17 mouse cellular contexts compared by ENCODE assay signal in the genomic region with DNA sequence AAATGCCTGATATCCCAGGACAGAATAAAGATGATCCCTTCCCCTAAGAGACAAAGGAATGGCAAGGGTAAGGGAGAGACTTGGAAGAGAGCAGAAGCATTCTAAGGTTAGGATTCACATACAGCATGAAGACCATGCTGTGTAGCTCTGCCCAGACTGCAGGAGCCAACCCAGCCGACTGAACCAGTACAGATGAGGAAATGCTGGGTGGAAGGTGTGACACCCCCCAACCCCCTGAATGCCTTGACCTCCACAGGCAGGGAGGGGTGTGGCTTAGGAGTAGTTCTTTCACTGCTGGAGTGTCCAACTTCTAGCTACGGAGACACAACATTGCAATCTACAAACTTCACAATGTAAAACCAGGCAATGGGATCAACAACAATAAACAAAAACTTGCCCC. TPM values are rescaled to one million over a fixed set of nuclear protein-coding genes. Genes with fewer than 3 reads are reported as not detected.
A peak's percentile ranks its signal among the peaks of the same experiment; 100 is the strongest.
DNase-seq lines count a peak whose midpoint lies in the region; ATAC-seq and TF ChIP-seq lines count a peak whose summit lies in the region.
"Had no signal": no experiment of that assay in that cellular context is flagged by ENCODE, and none has a peak within 500 bp of the region (broad histone marks: within the 10 kb centered on the region; RNA-seq: fewer than 3 reads in every experiment).

No protein-coding gene starts in this region.

- 67% methylated on average over 2 of the region's 2 CpGs for whole genome bisulfite sequencing in forebrain, embryonic 11.5 days
- 69% methylated on average over 2 of the region's 2 CpGs for WGBS in forebrain, embryonic 10.5 days
- WGBS in kidney, adult 2 months, result 61% methylated on average over 2 of the region's 2 CpGs
- WGBS in neural tube, embryonic 12.5 days, result 77% methylated on average over 2 of the region's 2 CpGs
- WGBS in neural tube, embryonic 15.5 days, result 83% methylated on average over 2 of the region's 2 CpGs
- WGBS in stomach, postnatal 0 days, result 48% methylated on average over 2 of the region's 2 CpGs

- H3K9ac ChIP-seq in forebrain, embryonic 11.5 days (ENCODE audit: low read length), result no peak overlapping the region
- no peak overlapping the region for H3K9ac ChIP-seq in neural tube, embryonic 12.5 days
- no peak overlapping the region for H3K9ac ChIP-seq in neural tube, embryonic 15.5 days (replicated peaks)
- no peak overlapping the region for H3K9ac ChIP-seq in stomach, postnatal 0 days (ENCODE audit: low read length)

- H3K27ac ChIP-seq in forebrain, embryonic 11.5 days (ENCODE audit: low read depth, low read length), result no peak overlapping the region
- no peak overlapping the region for H3K27ac ChIP-seq in forebrain, embryonic 10.5 days
- H3K27ac ChIP-seq in kidney, adult 2 months (ENCODE audit: insufficient read depth, low read depth, low read length), result peak overlapping the region; percentile 98; the same call in 1 of the 2 replicates
- no peak overlapping the region for H3K27ac ChIP-seq in neural tube, embryonic 12.5 days
- H3K27ac ChIP-seq in neural tube, embryonic 15.5 days (replicated peaks), result no peak overlapping the region
- no peak overlapping the region for H3K27ac ChIP-seq in stomach, postnatal 0 days (replicated peaks)
- H3K27ac ChIP-seq: embryonic facial prominence, embryonic 13.5 days had no signal

- no peak for TF ChIP-seq EP300 in stomach, postnatal 0 days (optimal IDR thresholded peaks at IDR 0.05)

- peak; percentile 46 for DNase-seq in forebrain, embryonic 11.5 days (ENCODE audit: low spot score)
- DNase-seq in forebrain, embryonic 10.5 days (ENCODE audit: extremely low spot score, low spot score), result no peak
- DNase-seq in kidney, adult 2 months, result no peak
- DNase-seq in kidney, adult 11 months, result no peak
- peak; percentile 10 for DNase-seq in stomach, postnatal 0 days (ENCODE audit: low spot score)
- DNase-seq in spleen, adult 12 weeks (ENCODE audit: low spot score), result no peak
- DNase-seq: cerebellum, postnatal 10 days; forebrain, postnatal 0 days; gastrocnemius, postnatal 10 days; heart, postnatal 10 days; kidney, adult 18-20 months; right cerebral cortex, postnatal 25 days; thymus, postnatal 36 days had no signal

- no peak for TF ChIP-seq CTCF in kidney, adult 2 months (conservative IDR thresholded peaks at IDR 0.05; ENCODE audit: insufficient read depth, insufficient read length, low read depth, low read length)
- no peak for TF ChIP-seq CTCF in stomach, postnatal 0 days (IDR thresholded peaks at IDR 0.05; ENCODE audit: low read depth)

- peaks cover 6% of the 10 kb centered on the region for H3K27me3 ChIP-seq in forebrain, embryonic 11.5 days (ENCODE audit: control insufficient read depth, insufficient read depth, low read length)
- peaks cover 59% of the 10 kb centered on the region for H3K27me3 ChIP-seq in forebrain, embryonic 10.5 days (ENCODE audit: poor library complexity, severe bottlenecking)
- H3K27me3 ChIP-seq in kidney, adult 2 months (replicated peaks; ENCODE audit: control insufficient read depth, insufficient read depth, low read length), result no peaks in the 10 kb centered on the region
- peaks cover 14% of the 10 kb centered on the region; the same call in 1 of the 2 replicates for H3K27me3 ChIP-seq in neural tube, embryonic 12.5 days (replicated peaks)
- 0 out of 2 replicates have a peak, but pooled peaks cover 4% of the 10 kb centered on the region for H3K27me3 ChIP-seq in neural tube, embryonic 15.5 days (replicated peaks)
- peaks cover 13% of the 10 kb centered on the region for H3K27me3 ChIP-seq in stomach, postnatal 0 days (ENCODE audit: control insufficient read depth, insufficient read depth, low read length)

- no peaks in the 10 kb centered on the region for H3K9me3 ChIP-seq in forebrain, embryonic 11.5 days (ENCODE audit: control insufficient read depth, low read length)
- H3K9me3 ChIP-seq in forebrain, embryonic 10.5 days, result no peaks in the 10 kb centered on the region
- H3K9me3 ChIP-seq in neural tube, embryonic 12.5 days, result no peaks in the 10 kb centered on the region
- no peaks in the 10 kb centered on the region for H3K9me3 ChIP-seq in neural tube, embryonic 15.5 days (replicated peaks)
- H3K9me3 ChIP-seq in stomach, postnatal 0 days (ENCODE audit: control insufficient read depth, low read length), result no peaks in the 10 kb centered on the region
- H3K9me3 ChIP-seq: embryonic facial prominence, embryonic 13.5 days had no signal

- H3K4me3 ChIP-seq in forebrain, embryonic 11.5 days (ENCODE audit: low read depth, low read length), result no peak overlapping the region
- H3K4me3 ChIP-seq in forebrain, embryonic 10.5 days, result no peak overlapping the region
- H3K4me3 ChIP-seq in kidney, adult 2 months (ENCODE audit: insufficient read depth, low read depth, low read length), result no peak overlapping the region
- no peak overlapping the region for H3K4me3 ChIP-seq in neural tube, embryonic 12.5 days
- no peak overlapping the region for H3K4me3 ChIP-seq in neural tube, embryonic 15.5 days (replicated peaks)
- no peak overlapping the region for H3K4me3 ChIP-seq in stomach, postnatal 0 days (ENCODE audit: low read depth, low read length)

- no peaks in the 10 kb centered on the region for H3K36me3 ChIP-seq in forebrain, embryonic 11.5 days (ENCODE audit: control insufficient read depth, insufficient read depth, low read length)
- H3K36me3 ChIP-seq in forebrain, embryonic 10.5 days (replicated peaks), result no peaks in the 10 kb centered on the region
- H3K36me3 ChIP-seq in kidney, adult 2 months (ENCODE audit: control insufficient read depth, insufficient read depth, low read length), result no peaks in the 10 kb centered on the region
- no peaks in the 10 kb centered on the region for H3K36me3 ChIP-seq in neural tube, embryonic 12.5 days
- H3K36me3 ChIP-seq in neural tube, embryonic 15.5 days, result no peaks in the 10 kb centered on the region
- no peaks in the 10 kb centered on the region for H3K36me3 ChIP-seq in stomach, postnatal 0 days (ENCODE audit: control insufficient read depth, insufficient read depth, low read length)
- H3K36me3 ChIP-seq: embryonic facial prominence, embryonic 13.5 days had no signal

- H3K4me2 ChIP-seq in forebrain, embryonic 11.5 days (ENCODE audit: low read depth, low read length, severe bottlenecking), result peak overlapping the region; percentile 65; the same call in 1 of the 2 replicates
- peak overlapping the region; percentile 63; the same call in 1 of the 2 replicates for H3K4me2 ChIP-seq in neural tube, embryonic 12.5 days (replicated peaks)
- no peak overlapping the region for H3K4me2 ChIP-seq in neural tube, embryonic 15.5 days
- H3K4me2 ChIP-seq in stomach, postnatal 0 days (replicated peaks; ENCODE audit: low read depth), result no peak overlapping the region

- H3K4me1 ChIP-seq in forebrain, embryonic 11.5 days (replicated peaks; ENCODE audit: control insufficient read depth, insufficient read depth, low read length), result peaks cover 11% of the 10 kb centered on the region
- peaks cover 48% of the 10 kb centered on the region for H3K4me1 ChIP-seq in forebrain, embryonic 10.5 days
- 0 out of 2 replicates have a peak, but pooled peaks cover 2% of the 10 kb centered on the region for H3K4me1 ChIP-seq in kidney, adult 2 months (ENCODE audit: control insufficient read depth, insufficient read depth, low read length)
- peaks cover 38% of the 10 kb centered on the region for H3K4me1 ChIP-seq in neural tube, embryonic 12.5 days
- peaks cover 43% of the 10 kb centered on the region for H3K4me1 ChIP-seq in neural tube, embryonic 15.5 days
- peaks cover 6% of the 10 kb centered on the region for H3K4me1 ChIP-seq in stomach, postnatal 0 days (replicated peaks; ENCODE audit: control insufficient read depth, insufficient read depth)

- no peak for TF ChIP-seq POLR2A in kidney, adult 2 months (IDR thresholded peaks at IDR 0.05; ENCODE audit: low read depth, low read length)

- no peak for ATAC-seq in forebrain, embryonic 11.5 days (replicated peaks; ENCODE audit: low FRiP score)
- no peak for ATAC-seq in neural tube, embryonic 12.5 days (ENCODE audit: low FRiP score, low read depth)
- no peak for ATAC-seq in neural tube, embryonic 15.5 days (ENCODE audit: low FRiP score)
- ATAC-seq in stomach, postnatal 0 days (ENCODE audit: low FRiP score, low TSS enrichment), result no peak
- ATAC-seq: activated CD4-positive, CD25-positive, alpha-beta regulatory T cell, adult 4 months; forebrain, postnatal 0 days had no signal

RNA-seq across cellular contexts. Expression of a gene that starts 1.7 kb away (rescaled TPM):
- 12.5 and 13.6 TPM in 2 replicates for polyA plus RNA-seq in forebrain, embryonic 11.5 days (2014; fragmentation: Nextera tagmentation; extraction: Ambion mirVana)
- polyA plus RNA-seq in forebrain, embryonic 10.5 days (2016; fragmentation: Nextera tagmentation; extraction: Ambion mirVana), result 8.3 and 9.1 TPM in 2 replicates
- polyA plus RNA-seq in kidney, adult 2 months (2012; rRNA removed), result 2.7 and 3.8 TPM in 2 replicates
- polyA plus RNA-seq in neural tube, embryonic 12.5 days (2016; fragmentation: Nextera tagmentation; extraction: Ambion mirVana), result 55.5 and 61.1 TPM in 2 replicates
- 105 and 117 TPM in 2 replicates for polyA plus RNA-seq in neural tube, embryonic 15.5 days (2015; fragmentation: Nextera tagmentation; extraction: Ambion mirVana)
- polyA plus RNA-seq in stomach, postnatal 0 days (2015; fragmentation: Nextera tagmentation; extraction: Ambion mirVana), result 3.3 and 4.1 TPM in 2 replicates

Comparison
In these comparisons a context has a peak if more than half of its experiments do, and no peak if none do; other contexts are left out.
1. DNase-seq: peak in forebrain, embryonic 11.5 days (single experiment) and stomach, postnatal 0 days (single experiment); none in forebrain, embryonic 10.5 days (single experiment), kidney, adult 2 months (single experiment), kidney, adult 11 months (single experiment) and spleen, adult 12 weeks (single experiment).
2. H3K4me2 ChIP-seq: peak in forebrain, embryonic 11.5 days (single experiment) and neural tube, embryonic 12.5 days (single experiment); none in neural tube, embryonic 15.5 days (single experiment) and stomach, postnatal 0 days (single experiment).